9 mouse cellular contexts compared by ENCODE assay signal in genomic region chr10:79554330-79555237, GRCm38 (mm10). TPM values are rescaled to one million over a fixed set of nuclear protein-coding genes. Genes with fewer than 3 reads are reported as not detected.
A peak's percentile ranks its signal among the peaks of the same experiment; 100 is the strongest.
DNase-seq lines count a peak whose midpoint lies in the region; ATAC-seq lines count a peak whose summit lies in the region.
"Had no signal": no experiment of that assay in that cellular context is flagged by ENCODE, and none has a peak within 500 bp of the region (broad histone marks: within the 10 kb centered on the region; RNA-seq: fewer than 3 reads in every experiment).

Gene Mier2, minus strand, starts transcription at chr10:79555199.

- peak within 1 kb of the TSS; percentile 64 for H3K27ac ChIP-seq in embryonic facial prominence, embryonic 13.5 days
- peak within 1 kb of the TSS; percentile 68; the same call in 1 of the 2 replicates for H3K27ac ChIP-seq in kidney, embryonic 14.5 days (ENCODE audit: low read depth, low read length)

- H3K4me2 ChIP-seq in embryonic facial prominence, embryonic 13.5 days = peak within 1 kb of the TSS; percentile 74
- H3K4me2 ChIP-seq in kidney, embryonic 14.5 days (replicated peaks; ENCODE audit: low read depth, low read length) = peak within 1 kb of the TSS; percentile 81

- peak; percentile 78 for ATAC-seq in embryonic facial prominence, embryonic 13.5 days (ENCODE audit: insufficient number of reproducible peaks, insufficient read depth, low FRiP score, low TSS enrichment, low read depth)
- peak; percentile 88 for ATAC-seq in kidney, embryonic 14.5 days (ENCODE audit: low FRiP score, low TSS enrichment)
- ATAC-seq in monocyte, adult 5-6 weeks (replicated peaks; ENCODE audit: insufficient number of reproducible peaks, low FRiP score, low TSS enrichment, poor library complexity, severe bottlenecking) = peak; percentile 44

- H3K4me1 ChIP-seq in embryonic facial prominence, embryonic 13.5 days = peaks cover 31% of the 10 kb centered on the region
- peaks cover 15% of the 10 kb centered on the region; the same call in 1 of the 2 replicates for H3K4me1 ChIP-seq in kidney, embryonic 14.5 days (ENCODE audit: control insufficient read depth, insufficient read depth, low read length)

- peak within 1 kb of the TSS; percentile 91 for H3K4me3 ChIP-seq in embryonic facial prominence, embryonic 13.5 days
- H3K4me3 ChIP-seq in kidney, embryonic 14.5 days (ENCODE audit: low read length) = peak within 1 kb of the TSS; percentile 98

- peak within 1 kb of the TSS; percentile 99 for H3K9ac ChIP-seq in embryonic facial prominence, embryonic 13.5 days
- H3K9ac ChIP-seq in kidney, embryonic 14.5 days (ENCODE audit: low read depth, low read length) = peak within 1 kb of the TSS; percentile 96

- under 1% methylated on average over 92 of the region's 108 CpGs for WGBS in embryonic facial prominence, embryonic 13.5 days
- WGBS in kidney, embryonic 14.5 days = under 1% methylated on average over 98 of the region's 108 CpGs

- no peaks in the 10 kb centered on the region for H3K27me3 ChIP-seq in embryonic facial prominence, embryonic 13.5 days
- no peaks in the 10 kb centered on the region for H3K27me3 ChIP-seq in kidney, embryonic 14.5 days (ENCODE audit: control insufficient read depth, insufficient read depth, low read length)

- no peaks in the 10 kb centered on the region; the same call in 1 of the 2 replicates for H3K9me3 ChIP-seq in embryonic facial prominence, embryonic 13.5 days
- H3K9me3 ChIP-seq in kidney, embryonic 14.5 days (ENCODE audit: control insufficient read depth, low read length) = no peaks in the 10 kb centered on the region

- peaks cover 19% of the 10 kb centered on the region for H3K36me3 ChIP-seq in embryonic facial prominence, embryonic 13.5 days
- H3K36me3 ChIP-seq in kidney, embryonic 14.5 days (ENCODE audit: control insufficient read depth, insufficient read depth, low read length) = peaks cover 10% of the 10 kb centered on the region
- H3K36me3 ChIP-seq: G1E had no signal

- peak; percentile 81 for DNase-seq in 3134 (ENCODE audit: extremely low read depth, insufficient read length, low spot score)
- DNase-seq in adrenal gland, postnatal 36 days = peak; percentile 85 to 91
- DNase-seq in heart, adult 9 months (ENCODE audit: low spot score in 2 of 2) = peak; percentile 76
- DNase-seq in liver = peak; percentile 77
- peak; percentile 77 to 78 for DNase-seq in spleen, postnatal 36 days (ENCODE audit: low spot score in 2 of 2)

RNA-seq across cellular contexts. Expression of gene Mier2, which starts in this region (rescaled TPM):
- total RNA-seq in adrenal gland, postnatal 36 days (2021) = 10 to 100 TPM; 30.4 to 33.4 TPM
- polyA plus RNA-seq in embryonic facial prominence, embryonic 13.5 days (2015; fragmentation: Nextera tagmentation; extraction: Ambion mirVana) = 71.0 and 73.6 TPM in 2 replicates
- polyA plus RNA-seq in kidney, embryonic 14.5 days (2014; fragmentation: Nextera tagmentation; extraction: Ambion mirVana) = 44.2 and 47.4 TPM in 2 replicates
- total RNA-seq in monocyte, adult 5-6 weeks (2017) = 10.0 to 20.6 TPM (median 14.6 TPM) in 3 replicates
- total RNA-seq: G1E had no signal

Comparison
In these comparisons a context has a peak if more than half of its experiments do, and no peak if none do; other contexts are left out.
1. Peak in every context shown above with its lines: DNase-seq, ATAC-seq, H3K4me3 ChIP-seq and H3K27ac ChIP-seq.